Mouse (Mus musculus): ENCODE results near the gene Dclk2. TPM values are rescaled to one million over a fixed set of nuclear protein-coding genes. Genes with fewer than 3 reads are reported as not detected.

Gene Dclk2
- polyA plus RNA-seq, 1 experiment from 2014 or later, result 2.4 TPM

- no peaks in the 10 kb centered on the region for H3K4me1 ChIP-seq (replicated peaks)
- H3K36me3 ChIP-seq, result no peaks in the 10 kb centered on the region
- no peaks in the 10 kb centered on the region for H3K9me3 ChIP-seq (replicated peaks)
- no peak overlapping the region for H3K9ac ChIP-seq
- ATAC-seq (replicated peaks; ENCODE audit: insufficient number of reproducible peaks, insufficient read depth, low FRiP score, low read depth), result no peak
- H3K4me3 ChIP-seq, result no peak overlapping the region
- no peaks in the 10 kb centered on the region for H3K27me3 ChIP-seq
- no peak overlapping the region for H3K27ac ChIP-seq
- 74% methylated on average over 14 of the region's 14 CpGs for WGBS
- H3K4me2 ChIP-seq, result no peak overlapping the region
These were observed 165.8 kb downstream of the Dclk2 start for GRCm38 (mm10) chr3:86754595-86755557.

- 61% methylated on average over 6 of the region's 6 CpGs for WGBS
- no peak overlapping the region for H3K9ac ChIP-seq
- H3K4me1 ChIP-seq (replicated peaks), result no peaks in the 10 kb centered on the region
- H3K9me3 ChIP-seq (replicated peaks), result no peaks in the 10 kb centered on the region
- no peak for ATAC-seq (replicated peaks; ENCODE audit: insufficient number of reproducible peaks, insufficient read depth, low FRiP score, low read depth)
- no peak overlapping the region for H3K4me3 ChIP-seq
- H3K27ac ChIP-seq, result no peak overlapping the region
- H3K36me3 ChIP-seq, result no peaks in the 10 kb centered on the region
- H3K4me2 ChIP-seq, result no peak overlapping the region
- no peaks in the 10 kb centered on the region for H3K27me3 ChIP-seq
These were observed 166.5 kb downstream of the Dclk2 start for GRCm38 (mm10) chr3:86754178-86754577.

DNA sequence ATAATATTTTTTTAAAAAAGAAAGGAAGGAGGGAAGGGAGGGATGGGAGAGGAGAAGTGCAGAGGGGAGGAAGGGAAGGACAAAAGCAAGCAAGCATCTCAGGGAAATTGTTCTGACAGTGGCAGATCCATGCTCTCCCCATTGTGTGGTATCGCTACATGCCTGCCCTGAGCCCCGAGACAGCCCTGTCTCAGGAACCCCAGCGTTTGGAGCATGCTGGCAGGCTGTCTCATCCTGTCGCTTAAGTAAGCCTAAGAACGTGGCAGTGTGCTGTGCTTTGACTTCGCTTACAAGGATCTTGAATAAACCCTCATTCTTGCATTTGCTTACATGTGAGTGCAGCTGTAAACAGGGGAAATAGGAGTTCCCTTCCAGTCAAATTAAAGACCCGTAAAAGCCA, 170.0 kb downstream of the Dclk2 start:
- Histone ChIP-seq H3K36me3 (no peaks in the 10 kb centered on the region), H3K9me3 (replicated peaks) (no peaks in the 10 kb centered on the region), H3K4me1 (replicated peaks) (no peaks in the 10 kb centered on the region), H3K4me3 (no peak overlapping the region), H3K9ac (no peak overlapping the region), H3K27me3 (no peaks in the 10 kb centered on the region), H3K27ac (no peak overlapping the region), H3K4me2 (no peak overlapping the region)
- no peak for ATAC-seq (replicated peaks; ENCODE audit: insufficient number of reproducible peaks, insufficient read depth, low FRiP score, low read depth)
- 55% methylated on average over 7 of the region's 7 CpGs for WGBS

DNA sequence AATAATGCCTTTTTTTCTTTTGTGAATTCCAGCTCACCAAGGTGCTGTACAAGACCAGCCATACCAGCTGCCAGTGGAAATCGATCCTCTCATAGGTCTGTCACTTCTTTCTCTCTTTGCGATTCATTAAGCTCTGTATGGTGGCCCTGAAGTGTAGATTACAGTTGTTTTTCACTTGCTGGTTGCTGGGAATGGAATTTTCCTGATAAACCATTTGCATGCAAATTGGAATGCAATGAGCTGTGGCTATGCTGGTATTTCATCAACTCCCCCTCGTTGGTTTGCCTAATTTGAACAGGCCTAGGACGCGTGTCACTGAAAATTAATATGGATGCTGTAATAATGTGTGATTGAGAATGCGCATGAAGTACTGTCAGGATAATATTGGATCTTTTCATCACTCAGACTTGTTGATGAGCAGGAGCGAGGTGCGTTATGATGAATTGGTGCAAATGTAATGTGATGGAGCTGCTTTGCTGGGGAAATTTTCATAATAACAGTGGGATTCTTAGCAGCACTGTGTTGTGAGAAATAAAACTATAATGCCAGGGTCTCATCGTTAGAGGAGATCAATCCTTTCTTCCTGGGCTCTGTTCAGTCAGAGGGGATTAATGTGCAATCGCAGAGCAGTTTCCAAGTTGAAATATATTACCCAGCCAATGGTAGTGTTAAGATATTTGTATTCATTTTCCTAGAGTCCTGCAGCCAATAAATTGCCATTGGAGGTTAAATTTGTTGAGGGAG, 174.7 kb downstream of the Dclk2 start:
- H3K36me3 ChIP-seq, result no peaks in the 10 kb centered on the region
- no peaks in the 10 kb centered on the region for H3K4me1 ChIP-seq (replicated peaks)
- WGBS, result 73% methylated on average over 10 of the region's 10 CpGs
- H3K9ac ChIP-seq, result no peak overlapping the region
- no peaks in the 10 kb centered on the region for H3K27me3 ChIP-seq
- no peak overlapping the region for H3K4me2 ChIP-seq
- no peak for ATAC-seq (replicated peaks; ENCODE audit: insufficient number of reproducible peaks, insufficient read depth, low FRiP score, low read depth)
- H3K9me3 ChIP-seq (replicated peaks), result no peaks in the 10 kb centered on the region
- no peak overlapping the region for H3K27ac ChIP-seq
- no peak overlapping the region for H3K4me3 ChIP-seq

DNA sequence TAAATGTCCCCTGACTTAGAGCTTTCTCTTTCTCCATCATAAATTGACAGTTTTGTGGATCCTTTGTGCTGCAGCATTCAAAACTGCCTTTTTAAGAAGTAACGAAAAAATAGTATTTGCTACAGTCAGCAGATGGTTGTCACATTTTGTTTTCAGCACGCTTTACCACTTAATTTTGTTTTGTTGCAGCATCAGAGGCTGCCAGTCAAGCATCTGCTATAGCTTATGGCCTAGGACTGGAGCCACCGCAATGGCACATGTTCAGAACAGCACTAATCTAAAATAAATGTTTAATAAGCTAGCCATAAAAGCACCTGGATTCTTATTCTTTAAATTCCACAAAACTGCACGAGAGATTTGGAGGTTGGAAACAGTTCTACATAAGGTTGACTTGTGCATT, 175.3 kb downstream of the Dclk2 start:
- Histone ChIP-seq H3K9me3 (replicated peaks) (no peaks in the 10 kb centered on the region), H3K9ac (no peak overlapping the region), H3K4me3 (no peak overlapping the region), H3K4me1 (replicated peaks) (no peaks in the 10 kb centered on the region), H3K4me2 (no peak overlapping the region), H3K27me3 (no peaks in the 10 kb centered on the region), H3K27ac (no peak overlapping the region), H3K36me3 (no peaks in the 10 kb centered on the region)
- ATAC-seq (replicated peaks; ENCODE audit: insufficient number of reproducible peaks, insufficient read depth, low FRiP score, low read depth), result no peak
- WGBS, result 81% methylated on average over 4 of the region's 4 CpGs

- H3K27ac ChIP-seq, result no peak overlapping the region
- H3K36me3 ChIP-seq, result no peaks in the 10 kb centered on the region
- H3K4me3 ChIP-seq, result no peak overlapping the region
- H3K9me3 ChIP-seq (replicated peaks), result no peaks in the 10 kb centered on the region
- H3K9ac ChIP-seq, result no peak overlapping the region
- no peak overlapping the region for H3K4me2 ChIP-seq
- 91% methylated on average over 4 of the region's 4 CpGs for WGBS
- ATAC-seq (replicated peaks; ENCODE audit: insufficient number of reproducible peaks, insufficient read depth, low FRiP score, low read depth), result no peak
- H3K27me3 ChIP-seq, result no peaks in the 10 kb centered on the region
- H3K4me1 ChIP-seq (replicated peaks), result no peaks in the 10 kb centered on the region
These were observed 180.9 kb downstream of the Dclk2 start for GRCm38 (mm10) chr3:86739745-86740144.

GRCm38 (mm10) chr3:86738831-86739230, 181.8 kb downstream of the Dclk2 start:
- Histone ChIP-seq H3K36me3 (no peaks in the 10 kb centered on the region), H3K4me3 (no peak overlapping the region), H3K9ac (no peak overlapping the region), H3K27ac (no peak overlapping the region), H3K4me2 (no peak overlapping the region), H3K4me1 (replicated peaks) (no peaks in the 10 kb centered on the region), H3K9me3 (replicated peaks) (no peaks in the 10 kb centered on the region), H3K27me3 (no peaks in the 10 kb centered on the region)
- 68% methylated on average over 3 of the region's 3 CpGs for WGBS
- ATAC-seq (replicated peaks; ENCODE audit: insufficient number of reproducible peaks, insufficient read depth, low FRiP score, low read depth), result no peak

Other genes with a start within 250 kb of the Dclk2 start
- 56.4 and 61.6 TPM in 2 replicates for gene Cd1d1, start 78.6 kb upstream of the Dclk2 start, polyA plus RNA-seq (2015; fragmentation: Nextera tagmentation; extraction: Ambion mirVana)